Mouse (Mus musculus) hindbrain, embryonic 14.5 days (tissue): ENCODE measurements around the gene Fam168a. TPM values are rescaled to one million over a fixed set of nuclear protein-coding genes. Genes with fewer than 3 reads are reported as not detected.

Experiments used
- ATAC-seq: fragments of 200-750 bp; cut with Nextera tagmentation; 2 replicates; pipeline ENCODE4 v1.8.0; 2017; ENCODE audit warnings: moderate number of reproducible peaks, mild to moderate bottlenecking, moderate TSS enrichment, moderate library complexity; ENCODE audit not compliant: low FRiP score
- DNase-seq: peaks from one replicate; pipeline ENCODE4 v3.0.0-alpha.2; 2015; ENCODE audit warnings: low spot score
- H3K27ac ChIP-seq: fragments of 300-500 bp; sonication (generic); 2 replicates; pipeline ENCODE4 v1.5.1; 2014; ENCODE audit warnings: mild to moderate bottlenecking, moderate library complexity
- H3K27me3 ChIP-seq: fragments of 300-500 bp; sonication (generic); 2 replicates; pipeline ENCODE4 v1.6.1; 2014; ENCODE audit warnings: mild to moderate bottlenecking, low read length, mixed read lengths; ENCODE audit not compliant: control insufficient read depth, insufficient read depth
- H3K36me3 ChIP-seq: fragments of 300-500 bp; sonication (generic); replicated peaks from 2 replicates; pipeline ENCODE4 v1.6.1; 2014; ENCODE audit not compliant: control insufficient read depth, insufficient read depth
- H3K4me1 ChIP-seq: fragments of 300-500 bp; sonication (generic); replicated peaks from 2 replicates; pipeline ENCODE4 v1.6.1; 2014; ENCODE audit warnings: antibody characterized with exemption, low read length, mixed read lengths; ENCODE audit not compliant: control insufficient read depth, insufficient read depth
- H3K4me2 ChIP-seq: fragments of 300-500 bp; sonication (generic); replicated peaks from 2 replicates; pipeline ENCODE4 v1.6.1; 2014; ENCODE audit warnings: mild to moderate bottlenecking, moderate library complexity
- H3K4me3 ChIP-seq: fragments of 300-500 bp; sonication (generic); replicated peaks from 2 replicates; pipeline ENCODE4 v1.5.1; 2014; ENCODE audit warnings: mild to moderate bottlenecking, low read length
- H3K9ac ChIP-seq: fragments of 300-500 bp; sonication (generic); 2 replicates; pipeline ENCODE4 v1.6.1; 2014
- H3K9me3 ChIP-seq: fragments of 300-500 bp; sonication (generic); 2 replicates; pipeline ENCODE4 v1.6.1; 2016; ENCODE audit warnings: low read length; ENCODE audit not compliant: control insufficient read depth
- WGBS: fragments of 180-500 bp; shearing (Covaris S2); extraction: QIAGEN DNeasy Blood & Tissue Kit; methylation state at CpG from one replicate; pipeline ENCODE4 v1.1.7; 2014; 5-methylcytosine and 5-hydroxymethylcytosine counted together
- polyA plus RNA-seq: library from polyadenylated mRNA; unstranded; fragments of >200 nt; fragmentation: Nextera tagmentation; extraction: Ambion mirVana; gene quantifications from 2 replicates; pipeline ENCODE4 v1.2.1, GENCODE M21; 2014

The Fam168a gene
- polyA plus RNA-seq, 1 experiment from 2014 or later = 124 TPM

DNA sequence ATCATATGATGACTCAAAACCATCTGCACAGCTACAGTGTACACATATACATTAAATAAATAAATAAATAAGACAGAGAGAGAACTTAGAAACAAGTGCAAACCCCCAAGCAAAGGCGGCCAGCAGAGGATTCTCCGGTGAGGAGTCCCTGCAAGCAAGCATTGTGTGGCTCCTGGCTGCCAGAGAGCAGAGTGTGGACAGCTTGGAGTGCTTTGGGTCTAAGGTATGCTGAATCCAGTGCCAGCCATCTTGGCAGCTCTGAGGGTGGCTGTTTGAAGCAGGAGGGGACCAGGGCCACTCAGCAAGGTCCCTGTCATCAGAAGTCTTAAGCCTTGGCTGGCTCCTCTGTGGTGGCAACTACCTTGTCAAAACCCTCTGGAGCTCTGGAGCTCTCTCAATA is 31.5 kb upstream of the Fam168a start:
- H3K27me3 ChIP-seq = no peaks in the 10 kb centered on the region
- no peaks in the 10 kb centered on the region for H3K36me3 ChIP-seq
- H3K27ac ChIP-seq = no peak overlapping the region
- H3K9ac ChIP-seq = no peak overlapping the region
- H3K4me3 ChIP-seq = no peak overlapping the region
- WGBS = 87% methylated on average over 2 of the region's 2 CpGs
- DNase-seq (no peak), ATAC-seq (no peak)
- H3K4me1 ChIP-seq = no peaks in the 10 kb centered on the region
- H3K4me2 ChIP-seq = no peak overlapping the region
- H3K9me3 ChIP-seq = no peaks in the 10 kb centered on the region

DNA sequence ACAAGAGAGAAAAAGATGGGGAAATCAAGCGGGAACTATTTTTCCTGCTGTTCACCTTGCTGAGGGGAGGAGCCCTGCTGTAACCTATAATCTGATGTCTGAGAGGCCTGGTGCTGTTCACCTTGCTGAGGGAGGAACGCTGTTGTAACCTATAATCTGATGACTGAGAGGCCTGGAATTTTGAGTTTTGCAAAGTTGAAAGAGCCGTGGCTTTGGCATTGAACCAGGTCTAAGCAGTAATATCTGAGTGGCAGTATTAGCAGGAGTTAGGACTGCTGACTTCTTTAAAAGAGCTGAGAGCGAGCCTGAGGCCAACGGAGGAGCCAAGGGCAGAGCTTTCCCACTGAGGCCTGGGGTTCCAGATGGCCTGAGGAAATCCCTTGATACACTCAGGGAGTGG is 28.4 kb upstream of the Fam168a start:
- Histone ChIP-seq H3K4me1 (no peaks in the 10 kb centered on the region), H3K27me3 (no peaks in the 10 kb centered on the region), H3K4me2 (no peak overlapping the region), H3K36me3 (no peaks in the 10 kb centered on the region), H3K9me3 (no peaks in the 10 kb centered on the region), H3K9ac (no peak overlapping the region), H3K4me3 (no peak overlapping the region), H3K27ac (no peak overlapping the region)
- DNase-seq (no peak), ATAC-seq (no peak)
- WGBS = 81% methylated on average over 5 of the region's 5 CpGs

DNA sequence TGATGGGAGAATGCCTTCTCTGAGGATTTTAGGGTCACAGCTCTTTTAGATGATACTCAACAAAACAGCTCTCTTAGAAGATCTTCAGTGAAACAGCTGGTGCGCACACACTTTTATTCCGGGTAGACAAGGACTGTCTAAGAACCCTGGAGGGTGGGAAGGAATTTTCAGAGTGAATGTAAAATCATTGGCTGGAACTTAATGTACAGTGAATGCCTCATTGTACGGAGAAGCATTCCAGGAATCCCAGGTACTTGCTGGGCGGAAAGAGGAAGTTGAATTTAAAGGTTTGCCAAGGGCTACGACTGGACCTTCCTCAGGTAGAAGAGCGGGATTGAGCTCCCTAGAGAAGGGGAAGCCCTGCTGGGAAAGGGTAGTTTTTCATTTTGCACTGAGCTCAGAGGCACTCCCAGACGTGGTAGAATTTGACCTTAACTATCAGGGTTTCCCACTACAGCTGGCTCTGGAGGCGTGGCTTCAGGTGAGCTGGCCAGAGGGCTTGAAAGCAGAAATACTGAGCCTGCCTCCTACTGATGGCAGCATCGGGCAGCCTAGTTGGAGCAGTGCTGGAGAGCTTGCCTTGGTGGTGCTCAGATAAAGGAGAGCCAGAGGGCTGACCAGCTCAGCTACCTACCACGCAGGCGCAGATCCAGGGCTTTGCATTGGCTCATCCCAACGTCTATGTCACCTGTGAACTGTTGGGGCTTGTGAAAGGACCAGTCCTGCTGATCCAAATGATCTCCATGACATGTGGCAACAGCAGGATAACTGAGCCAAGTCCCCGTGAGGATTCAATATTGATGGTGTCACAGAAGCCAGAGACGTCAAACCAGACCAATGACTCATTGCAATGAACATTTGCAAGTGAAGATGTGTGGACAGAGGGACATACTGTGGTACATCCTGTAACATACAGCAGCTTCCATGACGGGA is 27.2 kb upstream of the Fam168a start:
- no peak overlapping the region for H3K4me2 ChIP-seq
- H3K4me3 ChIP-seq = no peak overlapping the region
- no peak for ATAC-seq
- H3K27me3 ChIP-seq = no peaks in the 10 kb centered on the region
- no peaks in the 10 kb centered on the region for H3K9me3 ChIP-seq
- 66% methylated on average over 15 of the region's 15 CpGs for WGBS
- no peaks in the 10 kb centered on the region for H3K36me3 ChIP-seq
- H3K4me1 ChIP-seq = no peaks in the 10 kb centered on the region
- H3K9ac ChIP-seq = no peak overlapping the region
- H3K27ac ChIP-seq = no peak overlapping the region
- DNase-seq = no peak

DNA sequence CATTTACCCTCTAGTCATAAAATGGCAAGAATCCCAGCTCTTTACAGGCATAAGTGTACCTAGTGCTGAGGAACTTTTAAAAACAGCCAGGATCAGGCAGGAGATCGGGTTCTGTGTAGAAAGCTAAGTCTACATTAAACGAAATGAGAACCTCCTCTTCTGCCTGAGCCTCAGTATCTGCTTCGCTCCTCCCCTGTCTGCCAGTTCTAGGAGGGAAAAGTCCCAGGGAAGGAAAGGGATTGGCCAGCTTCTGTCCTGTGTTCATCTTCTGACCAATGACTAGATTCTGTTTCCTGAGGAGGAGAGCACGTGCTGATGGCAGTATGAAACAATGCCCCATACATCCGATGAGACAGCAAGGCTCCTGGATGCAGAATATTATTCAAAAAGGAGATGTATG is 25.3 kb upstream of the Fam168a start:
- no peaks in the 10 kb centered on the region for H3K27me3 ChIP-seq
- H3K27ac ChIP-seq = no peak overlapping the region
- H3K4me1 ChIP-seq = no peaks in the 10 kb centered on the region
- H3K4me3 ChIP-seq = no peak overlapping the region
- 54% methylated on average over 5 of the region's 5 CpGs for WGBS
- H3K9me3 ChIP-seq = no peaks in the 10 kb centered on the region
- no peaks in the 10 kb centered on the region for H3K36me3 ChIP-seq
- ATAC-seq (no peak), DNase-seq (no peak)
- no peak overlapping the region for H3K9ac ChIP-seq
- H3K4me2 ChIP-seq = no peak overlapping the region

DNA sequence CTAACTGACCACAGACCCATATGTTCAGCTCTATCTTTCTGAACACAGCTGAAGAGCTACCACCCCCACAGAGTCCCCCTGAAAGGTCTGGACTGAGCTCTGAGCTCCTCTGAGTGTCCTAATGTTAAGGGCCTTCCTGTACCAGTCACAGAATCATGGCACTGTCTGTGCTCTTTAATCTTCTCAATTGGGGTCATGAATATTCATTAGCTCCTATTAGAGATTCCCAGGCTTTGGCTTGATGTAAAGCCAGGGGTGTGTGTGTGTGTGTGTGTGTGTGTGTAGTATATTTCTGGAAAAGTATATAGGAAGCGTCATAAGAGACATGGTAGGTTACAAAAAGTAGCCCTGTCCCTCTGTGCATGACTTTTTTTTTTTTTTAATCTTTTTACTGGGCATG is 23.2 kb upstream of the Fam168a start:
- H3K27me3 ChIP-seq = no peaks in the 10 kb centered on the region
- H3K4me2 ChIP-seq = no peak overlapping the region
- WGBS = 57% methylated on average over 1 of the region's 1 CpGs
- no peak overlapping the region for H3K27ac ChIP-seq
- H3K4me1 ChIP-seq = no peaks in the 10 kb centered on the region
- no peak overlapping the region for H3K9ac ChIP-seq
- DNase-seq (no peak), ATAC-seq (no peak)
- no peak overlapping the region for H3K4me3 ChIP-seq
- H3K36me3 ChIP-seq = no peaks in the 10 kb centered on the region
- no peaks in the 10 kb centered on the region for H3K9me3 ChIP-seq

DNA sequence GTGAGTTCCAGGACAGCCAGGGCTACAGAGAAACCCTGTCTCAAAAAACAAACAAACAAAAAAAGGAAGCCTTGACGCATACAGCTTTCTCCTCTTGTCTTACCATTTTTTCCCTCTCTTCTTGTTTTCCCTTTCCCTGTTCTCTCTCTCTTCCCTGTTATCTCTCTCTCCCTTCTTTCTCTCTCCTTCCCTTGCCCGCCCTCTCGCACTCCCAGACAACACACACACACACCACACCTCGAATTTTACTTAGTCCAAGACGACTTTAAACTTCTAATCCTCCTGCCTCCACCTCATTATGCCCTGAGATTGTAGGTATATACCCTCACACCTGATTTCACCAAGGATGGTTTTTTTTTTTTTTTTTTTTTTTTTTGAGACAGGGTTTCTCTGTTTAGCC is 22.4 kb upstream of the Fam168a start:
- Histone ChIP-seq H3K4me2 (no peak overlapping the region), H3K9me3 (no peaks in the 10 kb centered on the region), H3K4me3 (no peak overlapping the region), H3K9ac (no peak overlapping the region), H3K27ac (no peak overlapping the region), H3K27me3 (no peaks in the 10 kb centered on the region), H3K36me3 (no peaks in the 10 kb centered on the region), H3K4me1 (no peaks in the 10 kb centered on the region)
- 74% methylated on average over 5 of the region's 5 CpGs for whole genome bisulfite sequencing
- no peak for DNase-seq
- no peak for ATAC-seq

DNA sequence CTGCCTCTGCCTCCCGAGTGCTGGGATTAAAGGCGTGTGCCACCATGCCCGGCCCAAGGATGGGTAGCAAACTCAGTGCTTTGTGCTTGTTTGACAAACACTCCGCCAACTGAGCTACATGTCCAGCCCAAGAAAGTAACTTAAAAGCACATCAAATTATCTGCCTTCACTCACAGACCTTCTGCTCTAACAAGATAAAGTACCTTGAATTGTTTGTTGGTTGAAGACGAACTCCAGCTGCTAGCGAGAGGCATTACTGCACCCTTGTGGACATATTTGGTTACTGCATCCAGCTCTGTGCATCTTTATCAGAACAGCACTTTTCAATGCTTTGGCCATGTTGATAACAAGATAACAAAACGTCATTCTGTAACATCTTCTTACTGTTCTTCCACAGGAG is 21.9 kb upstream of the Fam168a start:
- H3K4me1 ChIP-seq = no peaks in the 10 kb centered on the region

DNA sequence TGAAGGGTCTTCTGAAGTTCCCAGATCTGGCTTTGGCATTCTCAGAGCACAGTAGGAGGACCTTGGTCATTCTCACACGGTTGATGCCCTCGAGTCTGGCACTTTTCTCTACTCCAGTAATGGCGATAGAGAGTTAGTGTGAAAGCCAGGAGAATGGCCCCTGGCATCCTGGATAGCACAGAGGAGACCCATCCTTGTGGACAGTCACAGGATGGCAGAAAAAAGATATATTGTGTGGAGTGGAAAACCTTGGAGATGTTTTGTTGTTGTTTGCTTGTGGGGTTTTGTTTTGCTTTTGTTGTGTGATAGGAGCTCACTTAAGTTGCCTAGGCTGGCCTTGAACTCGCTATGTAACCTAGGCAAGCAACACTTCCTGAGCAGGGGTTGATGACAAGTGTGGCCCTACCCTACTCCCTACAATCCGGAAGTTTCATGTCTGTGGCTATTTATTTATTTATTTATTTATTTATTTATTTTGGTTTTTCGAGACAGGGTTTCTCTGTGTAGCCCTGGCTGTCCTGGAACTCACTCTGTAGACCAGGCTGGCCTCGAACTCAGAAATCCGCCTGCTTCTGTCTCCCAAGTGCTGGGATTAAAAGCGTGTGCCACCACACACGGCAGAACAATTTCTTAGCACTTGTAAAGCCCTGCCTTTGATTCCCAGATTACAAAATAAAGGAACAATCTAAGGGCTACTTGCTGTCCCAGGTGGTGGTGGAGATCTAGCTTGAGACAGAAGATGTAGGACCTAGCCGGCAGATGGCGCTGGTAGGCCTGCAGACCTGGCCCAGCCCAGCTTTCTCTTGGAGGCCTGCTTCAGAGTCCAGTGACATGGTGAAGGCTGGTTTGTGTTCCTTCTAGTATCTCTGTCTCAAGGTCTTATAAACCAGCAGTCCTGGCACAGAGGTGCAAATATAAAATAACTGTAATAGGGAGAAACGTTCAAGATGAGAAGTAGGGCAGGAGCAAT is 21.1 kb upstream of the Fam168a start:
- Histone ChIP-seq H3K36me3 (no peaks in the 10 kb centered on the region), H3K4me2 (no peak overlapping the region), H3K9me3 (no peaks in the 10 kb centered on the region), H3K4me3 (no peak overlapping the region), H3K4me1 (no peaks in the 10 kb centered on the region), H3K9ac (no peak overlapping the region), H3K27me3 (no peaks in the 10 kb centered on the region), H3K27ac (no peak overlapping the region)
- DNase-seq (peak; percentile 85), ATAC-seq (peak; percentile 70; the same call in 1 of the 2 replicates)
- WGBS = 47% methylated on average over 13 of the region's 13 CpGs

More for the DNA sequence above, 21.9 kb upstream of the Fam168a start:
- no peak overlapping the region for H3K4me2 ChIP-seq
- H3K9me3 ChIP-seq = no peaks in the 10 kb centered on the region
- 59% methylated on average over 7 of the region's 7 CpGs for WGBS
- H3K27ac ChIP-seq = no peak overlapping the region
- H3K4me3 ChIP-seq = no peak overlapping the region
- H3K36me3 ChIP-seq = no peaks in the 10 kb centered on the region
- DNase-seq (peak; percentile 86), ATAC-seq (no peak)
- no peaks in the 10 kb centered on the region for H3K27me3 ChIP-seq
- no peak overlapping the region for H3K9ac ChIP-seq

DNA sequence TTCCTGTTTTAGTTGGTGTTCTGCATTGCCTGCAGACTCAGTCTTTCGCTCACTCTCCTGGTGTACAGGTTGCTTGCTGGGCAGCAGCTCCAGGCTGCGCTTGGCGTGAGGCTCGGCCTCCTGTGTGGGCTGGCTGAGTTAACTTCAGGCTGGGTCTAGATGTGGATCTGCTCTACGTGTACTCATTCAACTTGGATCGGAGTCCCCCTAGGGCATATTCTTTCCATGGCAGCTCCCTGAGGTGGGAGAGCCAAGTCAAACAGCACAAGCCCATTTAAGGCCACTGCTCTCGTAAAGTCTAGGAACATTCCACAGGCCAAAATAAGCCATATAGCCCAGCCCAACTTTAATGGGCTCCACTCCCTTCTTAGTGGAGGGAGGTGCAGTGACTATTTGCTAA is 18.0 kb upstream of the Fam168a start:
- no peaks in the 10 kb centered on the region for H3K36me3 ChIP-seq
- H3K27ac ChIP-seq = no peak overlapping the region
- H3K9ac ChIP-seq = no peak overlapping the region
- H3K9me3 ChIP-seq = no peaks in the 10 kb centered on the region
- ATAC-seq = no peak
- 84% methylated on average over 7 of the region's 7 CpGs for WGBS
- no peak overlapping the region for H3K4me3 ChIP-seq
- no peak overlapping the region for H3K4me2 ChIP-seq
- H3K4me1 ChIP-seq = no peaks in the 10 kb centered on the region
- H3K27me3 ChIP-seq = no peaks in the 10 kb centered on the region
- DNase-seq = no peak
